In the genomic region with DNA sequence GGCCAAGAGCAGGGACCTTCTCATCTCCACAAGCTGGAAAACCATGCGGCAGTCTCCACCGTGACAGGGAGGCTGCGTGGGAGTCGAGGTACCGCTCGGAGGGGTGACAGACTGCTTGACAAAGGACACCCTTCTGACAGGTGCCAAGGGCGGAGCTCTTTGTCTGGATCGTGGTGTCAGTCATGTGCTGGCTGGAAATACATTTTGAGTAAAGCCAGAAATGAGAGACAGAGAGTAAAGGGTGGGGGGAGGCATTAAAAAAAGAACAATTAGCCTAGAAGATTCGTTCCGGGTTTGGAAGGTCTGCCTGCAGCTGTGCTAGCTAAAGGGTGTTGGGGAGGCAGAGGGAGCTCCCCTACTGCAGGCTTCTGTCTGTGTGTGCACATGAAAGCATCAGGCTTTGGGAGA, we compare ENCODE assay signal across 15 mouse cellular contexts. TPM values are rescaled to one million over a fixed set of nuclear protein-coding genes. Genes with fewer than 3 reads are reported as not detected.
DNase-seq lines count a peak whose midpoint lies in the region; ATAC-seq lines count a peak whose summit lies in the region.
"Had no signal": no experiment of that assay in that cellular context is flagged by ENCODE, and none has a peak within 500 bp of the region (broad histone marks: within the 10 kb centered on the region; RNA-seq: fewer than 3 reads in every experiment).

No protein-coding gene starts in this region.

- intact Hi-C loops in left cerebral cortex, postnatal 36 days (cut with DNase I), result no loop called here

- ATAC-seq in embryonic facial prominence, embryonic 13.5 days (ENCODE audit: insufficient number of reproducible peaks, insufficient read depth, low FRiP score, low TSS enrichment, low read depth), result peak; percentile 34; the same call in 1 of the 2 replicates
- peak; percentile 59; the same call in 1 of the 2 replicates for ATAC-seq in forebrain, embryonic 15.5 days (replicated peaks)
- ATAC-seq in heart, embryonic 12.5 days (ENCODE audit: insufficient number of reproducible peaks, low FRiP score), result no peak
- ATAC-seq: lung, postnatal 0 days; Patski had no signal

- no peaks in the 10 kb centered on the region for H3K9me3 ChIP-seq in embryonic facial prominence, embryonic 13.5 days
- no peaks in the 10 kb centered on the region for H3K9me3 ChIP-seq in embryonic facial prominence, embryonic 10.5 days
- H3K9me3 ChIP-seq in forebrain, embryonic 15.5 days, result no peaks in the 10 kb centered on the region
- H3K9me3 ChIP-seq in heart, embryonic 12.5 days (replicated peaks), result no peaks in the 10 kb centered on the region

- peaks cover 48% of the 10 kb centered on the region for H3K36me3 ChIP-seq in embryonic facial prominence, embryonic 13.5 days
- peaks cover 55% of the 10 kb centered on the region for H3K36me3 ChIP-seq in embryonic facial prominence, embryonic 10.5 days (replicated peaks)
- H3K36me3 ChIP-seq in forebrain, embryonic 15.5 days, result peaks cover 39% of the 10 kb centered on the region
- H3K36me3 ChIP-seq in heart, embryonic 12.5 days, result peaks cover 50% of the 10 kb centered on the region

- no peaks in the 10 kb centered on the region for H3K4me1 ChIP-seq in embryonic facial prominence, embryonic 13.5 days
- 0 out of 2 replicates have a peak, but pooled peaks cover 4% of the 10 kb centered on the region for H3K4me1 ChIP-seq in embryonic facial prominence, embryonic 10.5 days
- no peaks in the 10 kb centered on the region; the same call in 1 of the 2 replicates for H3K4me1 ChIP-seq in forebrain, embryonic 15.5 days
- no peaks in the 10 kb centered on the region for H3K4me1 ChIP-seq in heart, embryonic 12.5 days (replicated peaks)

- H3K4me2 ChIP-seq in embryonic facial prominence, embryonic 13.5 days, result no peak overlapping the region
- H3K4me2 ChIP-seq in forebrain, embryonic 15.5 days (replicated peaks), result no peak overlapping the region
- no peak overlapping the region for H3K4me2 ChIP-seq in heart, embryonic 12.5 days

- no peak overlapping the region for H3K9ac ChIP-seq in embryonic facial prominence, embryonic 13.5 days
- H3K9ac ChIP-seq in forebrain, embryonic 15.5 days (replicated peaks), result no peak overlapping the region
- H3K9ac ChIP-seq in heart, embryonic 12.5 days, result no peak overlapping the region

- DNase-seq in embryonic facial prominence, embryonic 10.5 days (ENCODE audit: low spot score), result no peak
- peak; percentile 28 to 33 for DNase-seq in left cerebral cortex, adult 8-10 months (ENCODE audit: low spot score in 2 of 2)
- no peak for DNase-seq in left cerebral cortex, adult 11 months (ENCODE audit: low spot score)
- DNase-seq in left cerebral cortex, postnatal 36 days (ENCODE audit: low spot score in 2 of 2), result peak; percentile 21 to 28
- no peak for DNase-seq in gastrocnemius, adult 18-20 months (ENCODE audit: low spot score)
- DNase-seq: cerebellum, postnatal 10 days; heart, postnatal 4 days; kidney, adult 2 months; thymus, postnatal 36 days had no signal

- H3K4me3 ChIP-seq in embryonic facial prominence, embryonic 13.5 days, result no peak overlapping the region
- no peak overlapping the region for H3K4me3 ChIP-seq in embryonic facial prominence, embryonic 10.5 days
- H3K4me3 ChIP-seq in forebrain, embryonic 15.5 days, result no peak overlapping the region
- no peak overlapping the region for H3K4me3 ChIP-seq in heart, embryonic 12.5 days

- H3K27me3 ChIP-seq in embryonic facial prominence, embryonic 13.5 days, result no peaks in the 10 kb centered on the region
- H3K27me3 ChIP-seq in embryonic facial prominence, embryonic 10.5 days (replicated peaks; ENCODE audit: low read depth, poor library complexity, severe bottlenecking), result no peaks in the 10 kb centered on the region
- no peaks in the 10 kb centered on the region for H3K27me3 ChIP-seq in forebrain, embryonic 15.5 days
- H3K27me3 ChIP-seq in heart, embryonic 12.5 days (replicated peaks), result no peaks in the 10 kb centered on the region
- H3K27me3 ChIP-seq: Patski had no signal

- 0 out of 2 replicates have a peak overlapping the region, but pooled peaks have one; percentile 39 for H3K27ac ChIP-seq in embryonic facial prominence, embryonic 13.5 days
- no peak overlapping the region for H3K27ac ChIP-seq in embryonic facial prominence, embryonic 10.5 days (replicated peaks)
- H3K27ac ChIP-seq in forebrain, embryonic 15.5 days (replicated peaks), result peak overlapping the region; percentile 69
- no peak overlapping the region for H3K27ac ChIP-seq in heart, embryonic 12.5 days (ENCODE audit: poor library complexity, severe bottlenecking)

- WGBS in embryonic facial prominence, embryonic 13.5 days, result 74% methylated on average over 10 of the region's 10 CpGs
- WGBS in embryonic facial prominence, embryonic 10.5 days, result 84% methylated on average over 10 of the region's 10 CpGs
- 63% methylated on average over 10 of the region's 10 CpGs for WGBS in forebrain, embryonic 15.5 days
- WGBS in heart, embryonic 12.5 days, result 64% methylated on average over 10 of the region's 10 CpGs

RNA-seq across cellular contexts. Expression of a gene that starts 21.6 kb away (rescaled TPM):
- polyA plus RNA-seq in embryonic facial prominence, embryonic 13.5 days (2015; fragmentation: Nextera tagmentation; extraction: Ambion mirVana), result 9.4 and 11.0 TPM in 2 replicates
- 8.2 and 11.8 TPM in 2 replicates for polyA plus RNA-seq in embryonic facial prominence, embryonic 10.5 days (2016; fragmentation: Nextera tagmentation; extraction: Ambion mirVana)
- 10 to 100 TPM in 2 of 4 experiments, 1 to 10 TPM in 2; 9.6 to 10.8 (median 10.2) TPM for total RNA-seq in left cerebral cortex, adult 8-10 months (2022)
- 5.2 and 6.7 TPM in 2 replicates for polyA plus RNA-seq in forebrain, embryonic 15.5 days (2015; fragmentation: Nextera tagmentation; extraction: Ambion mirVana)
- total RNA-seq in left cerebral cortex, postnatal 36 days (2021), result 1 to 10 TPM; 7.3 to 9.9 TPM
- total RNA-seq in gastrocnemius, adult 18-20 months (2021), result 10 to 100 TPM; 12.4 to 15.2 TPM
- polyA plus RNA-seq in heart, embryonic 12.5 days (2016; fragmentation: Nextera tagmentation; extraction: Ambion mirVana), result 20.8 and 22.7 TPM in 2 replicates

RNA-seq across cellular contexts. Expression of a gene that starts 41.4 kb away (rescaled TPM):
- 26.8 and 33.3 TPM in 2 replicates for polyA plus RNA-seq in embryonic facial prominence, embryonic 13.5 days (2015; fragmentation: Nextera tagmentation; extraction: Ambion mirVana)
- polyA plus RNA-seq in embryonic facial prominence, embryonic 10.5 days (2016; fragmentation: Nextera tagmentation; extraction: Ambion mirVana), result 29.4 and 31.2 TPM in 2 replicates
- total RNA-seq in left cerebral cortex, adult 8-10 months (2022), result 10 to 100 TPM; 18.4 to 23.4 (median 20.7) TPM
- 28.2 and 32.7 TPM in 2 replicates for polyA plus RNA-seq in forebrain, embryonic 15.5 days (2015; fragmentation: Nextera tagmentation; extraction: Ambion mirVana)
- total RNA-seq in left cerebral cortex, postnatal 36 days (2021), result 10 to 100 TPM; 20.0 to 23.7 TPM
- 10 to 100 TPM; 13.0 to 15.1 TPM for total RNA-seq in gastrocnemius, adult 18-20 months (2021)
- 31.0 and 32.1 TPM in 2 replicates for polyA plus RNA-seq in heart, embryonic 12.5 days (2016; fragmentation: Nextera tagmentation; extraction: Ambion mirVana)

RNA-seq across cellular contexts. Expression of a gene that starts 47.3 kb away (rescaled TPM):
- 281 and 321 TPM in 2 replicates for polyA plus RNA-seq in embryonic facial prominence, embryonic 13.5 days (2015; fragmentation: Nextera tagmentation; extraction: Ambion mirVana)
- 368 and 392 TPM in 2 replicates for polyA plus RNA-seq in embryonic facial prominence, embryonic 10.5 days (2016; fragmentation: Nextera tagmentation; extraction: Ambion mirVana)
- 10 to 100 TPM; 18.9 to 24.8 (median 19.9) TPM for total RNA-seq in left cerebral cortex, adult 8-10 months (2022)
- polyA plus RNA-seq in forebrain, embryonic 15.5 days (2015; fragmentation: Nextera tagmentation; extraction: Ambion mirVana), result 312 TPM in 2 replicates
- 10 to 100 TPM; 26.2 to 26.6 TPM for total RNA-seq in left cerebral cortex, postnatal 36 days (2021)
- under 1 TPM; 0.71 to 0.83 TPM for total RNA-seq in gastrocnemius, adult 18-20 months (2021)
- polyA plus RNA-seq in heart, embryonic 12.5 days (2016; fragmentation: Nextera tagmentation; extraction: Ambion mirVana), result 72.7 and 76.0 TPM in 2 replicates
- total RNA-seq: megakaryocyte-erythroid progenitor cell, adult 5-6 weeks had no signal

RNA-seq across cellular contexts. Expression of a gene that starts 56.6 kb away (rescaled TPM):
- polyA plus RNA-seq in embryonic facial prominence, embryonic 13.5 days (2015; fragmentation: Nextera tagmentation; extraction: Ambion mirVana), result 272 and 274 TPM in 2 replicates
- polyA plus RNA-seq in embryonic facial prominence, embryonic 10.5 days (2016; fragmentation: Nextera tagmentation; extraction: Ambion mirVana), result 217 and 224 TPM in 2 replicates
- total RNA-seq in left cerebral cortex, adult 8-10 months (2022), result 100 to 1,000 TPM; 117 to 135 (median 124) TPM
- 213 and 219 TPM in 2 replicates for polyA plus RNA-seq in forebrain, embryonic 15.5 days (2015; fragmentation: Nextera tagmentation; extraction: Ambion mirVana)
- 100 to 1,000 TPM; 122 to 128 TPM for total RNA-seq in left cerebral cortex, postnatal 36 days (2021)
- 100 to 1,000 TPM; 115 to 135 TPM for total RNA-seq in gastrocnemius, adult 18-20 months (2021)
- polyA plus RNA-seq in heart, embryonic 12.5 days (2016; fragmentation: Nextera tagmentation; extraction: Ambion mirVana), result 172 and 179 TPM in 2 replicates

Comparison
In these comparisons a context has a peak if more than half of its experiments do, and no peak if none do; other contexts are left out.
1. H3K27ac ChIP-seq: peak in embryonic facial prominence, embryonic 13.5 days (single experiment) and forebrain, embryonic 15.5 days (single experiment); none in embryonic facial prominence, embryonic 10.5 days (single experiment) and heart, embryonic 12.5 days (single experiment).
2. DNase-seq: peak in left cerebral cortex, adult 8-10 months (2 of 2) and left cerebral cortex, postnatal 36 days (2 of 2); none in embryonic facial prominence, embryonic 10.5 days (single experiment), left cerebral cortex, adult 11 months (single experiment) and gastrocnemius, adult 18-20 months (single experiment).